Mouse (Mus musculus): ENCODE measurements around the gene Usp22. TPM values are rescaled to one million over a fixed set of nuclear protein-coding genes. Genes with fewer than 3 reads are reported as not detected.
"Not testable (repeated sequence)": the region's sequence is repeated elsewhere in the genome, so short reads cannot be mapped to it uniquely, and the experiment has no call there.

The Usp22 gene
- total and polyA plus RNA-seq, 2 experiments from 2014 or later: 278 to 526 TPM

- H3K4me1 ChIP-seq (ENCODE audit: insufficient read depth, low read length): 0 out of 2 replicates have a peak, but pooled peaks cover 9% of the 10 kb centered on the region
- H3K27ac ChIP-seq: no peak overlapping the region
- 0 out of 2 replicates have a peak, but pooled peaks have one; percentile 9 for TF ChIP-seq CTCF (IDR thresholded peaks at IDR 0.05; ENCODE audit: low read depth)
- no peaks in the 10 kb centered on the region for H3K36me3 ChIP-seq (ENCODE audit: insufficient read depth, low read length)
- no peak for ATAC-seq
- H3K4me2 ChIP-seq (ENCODE audit: low read depth, low read length): no peak overlapping the region
- H3K9me3 ChIP-seq (ENCODE audit: low read length): no peaks in the 10 kb centered on the region
- no peak for DNase-seq (ENCODE audit: low spot score)
- no peak overlapping the region for H3K9ac ChIP-seq (replicated peaks; ENCODE audit: low read length)
- H3K4me3 ChIP-seq (ENCODE audit: low read length): no peak overlapping the region
- WGBS: 78% methylated on average over 7 of the region's 7 CpGs
- no peaks in the 10 kb centered on the region for H3K27me3 ChIP-seq (ENCODE audit: insufficient read depth, low read length)
Measured at GRCm38 (mm10) chr11:61143564-61144469, 31.0 kb downstream of the Usp22 start.

- Histone ChIP-seq H3K9me3 (ENCODE audit: low read length) (no peaks in the 10 kb centered on the region), H3K9ac (replicated peaks; ENCODE audit: low read length) (no peak overlapping the region), H3K4me2 (ENCODE audit: low read depth, low read length) (no peak overlapping the region), H3K36me3 (ENCODE audit: insufficient read depth, low read length) (no peaks in the 10 kb centered on the region), H3K27ac (no peak overlapping the region), H3K4me3 (ENCODE audit: low read length) (no peak overlapping the region), H3K4me1 (ENCODE audit: insufficient read depth, low read length) (0 out of 2 replicates have a peak, but pooled peaks cover 9% of the 10 kb centered on the region), H3K27me3 (ENCODE audit: insufficient read depth, low read length) (no peaks in the 10 kb centered on the region)
- 84% methylated on average over 6 of the region's 6 CpGs for WGBS
- ATAC-seq (no peak), DNase-seq (ENCODE audit: low spot score) (no peak)
- TF ChIP-seq CTCF (IDR thresholded peaks at IDR 0.05; ENCODE audit: low read depth): no peak
Measured at GRCm38 (mm10) chr11:61142941-61143530, 31.8 kb downstream of the Usp22 start.

DNA sequence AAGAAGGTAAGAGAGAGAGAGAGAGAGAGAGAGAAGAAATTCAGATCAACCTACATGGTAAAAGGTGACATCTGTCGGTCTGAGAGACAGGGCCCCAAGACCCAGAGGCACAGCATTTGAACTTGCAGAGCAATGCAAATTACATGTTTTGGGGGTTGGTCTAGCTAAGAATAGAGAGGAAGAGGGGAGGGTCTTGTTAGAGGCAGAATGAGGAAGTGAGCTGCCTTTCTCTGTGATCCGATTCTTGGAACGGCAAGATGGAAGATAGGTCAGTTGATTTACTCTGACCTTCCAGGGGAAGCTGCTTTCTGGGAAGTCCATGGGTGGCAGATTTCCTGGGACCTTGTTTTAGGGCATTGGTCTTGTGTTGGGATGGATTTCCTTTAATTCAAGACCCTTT is 32.6 kb downstream of the Usp22 start:
- H3K4me1 ChIP-seq (ENCODE audit: insufficient read depth, low read length): 0 out of 2 replicates have a peak, but pooled peaks cover 4% of the 10 kb centered on the region
- DNase-seq (ENCODE audit: low spot score) (no peak), ATAC-seq (no peak)
- TF ChIP-seq CTCF (IDR thresholded peaks at IDR 0.05; ENCODE audit: low read depth): no peak
- no peak overlapping the region for H3K27ac ChIP-seq
- H3K9me3 ChIP-seq (ENCODE audit: low read length): no peaks in the 10 kb centered on the region
- H3K4me3 ChIP-seq (ENCODE audit: low read length): no peak overlapping the region
- H3K9ac ChIP-seq (replicated peaks; ENCODE audit: low read length): no peak overlapping the region
- no peaks in the 10 kb centered on the region for H3K27me3 ChIP-seq (ENCODE audit: insufficient read depth, low read length)
- no peak overlapping the region for H3K4me2 ChIP-seq (ENCODE audit: low read depth, low read length)
- no peaks in the 10 kb centered on the region for H3K36me3 ChIP-seq (ENCODE audit: insufficient read depth, low read length)
- WGBS: 76% methylated on average over 3 of the region's 3 CpGs

DNA sequence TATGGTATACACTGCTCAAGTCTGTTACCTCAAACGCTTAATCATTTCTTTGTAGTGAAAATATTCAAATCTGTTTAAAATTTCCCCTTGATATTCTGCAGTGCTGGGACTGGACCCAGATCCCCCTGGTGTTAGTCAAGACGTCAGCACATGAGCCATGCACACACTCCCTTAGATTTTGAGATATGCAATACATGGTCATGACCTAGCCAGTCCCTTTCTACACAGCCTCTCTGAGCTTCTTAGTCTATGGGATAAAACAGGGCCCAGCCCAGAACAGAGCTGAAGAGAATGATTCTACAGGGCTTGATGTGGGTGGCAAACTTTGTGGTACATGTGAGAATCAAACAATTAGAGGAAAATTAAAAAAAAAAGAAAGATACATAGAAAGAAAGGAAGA is 33.2 kb downstream of the Usp22 start:
- H3K4me3 ChIP-seq (ENCODE audit: low read length): no peak overlapping the region
- 0 out of 2 replicates have a peak, but pooled peaks cover 4% of the 10 kb centered on the region for H3K4me1 ChIP-seq (ENCODE audit: insufficient read depth, low read length)
- no peak overlapping the region for H3K27ac ChIP-seq
- no peak for DNase-seq (ENCODE audit: low spot score)
- no peaks in the 10 kb centered on the region for H3K9me3 ChIP-seq (ENCODE audit: low read length)
- no peak for TF ChIP-seq CTCF (IDR thresholded peaks at IDR 0.05; ENCODE audit: low read depth)
- no peaks in the 10 kb centered on the region for H3K27me3 ChIP-seq (ENCODE audit: insufficient read depth, low read length)
- no peak overlapping the region for H3K4me2 ChIP-seq (ENCODE audit: low read depth, low read length)
- no peak overlapping the region for H3K9ac ChIP-seq (replicated peaks; ENCODE audit: low read length)
- no peaks in the 10 kb centered on the region for H3K36me3 ChIP-seq (ENCODE audit: insufficient read depth, low read length)
- no peak for ATAC-seq
- WGBS: 74% methylated on average over 2 of the region's 2 CpGs

DNA sequence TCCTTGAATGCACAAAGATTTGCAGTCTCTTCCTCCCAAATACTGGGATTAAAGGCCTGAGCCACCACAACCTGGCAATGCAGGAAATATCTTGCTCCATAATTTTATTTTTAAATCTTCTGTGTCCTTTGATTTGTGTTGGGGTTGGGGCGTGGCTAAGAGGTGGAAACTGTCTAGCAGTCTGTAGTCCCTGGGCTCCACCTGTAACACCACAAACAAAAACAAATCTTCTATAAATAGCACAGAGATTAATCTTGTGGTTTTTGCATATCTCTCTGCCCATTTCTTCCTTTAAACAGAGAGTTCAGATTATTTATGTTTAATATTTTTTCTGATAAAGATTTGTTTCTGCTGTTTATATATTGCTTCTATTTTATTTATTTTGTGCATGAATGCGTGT is 41.9 kb downstream of the Usp22 start:
- Histone ChIP-seq H3K36me3 (ENCODE audit: insufficient read depth, low read length) (no peaks in the 10 kb centered on the region), H3K9ac (replicated peaks; ENCODE audit: low read length) (no peak overlapping the region), H3K27ac (no peak overlapping the region), H3K4me1 (ENCODE audit: insufficient read depth, low read length) (no peaks in the 10 kb centered on the region), H3K27me3 (ENCODE audit: insufficient read depth, low read length) (no peaks in the 10 kb centered on the region), H3K4me3 (ENCODE audit: low read length) (no peak overlapping the region), H3K9me3 (ENCODE audit: low read length) (no peaks in the 10 kb centered on the region), H3K4me2 (ENCODE audit: low read depth, low read length) (no peak overlapping the region)
- WGBS: 87% methylated on average over 2 of the region's 2 CpGs
- TF ChIP-seq CTCF (IDR thresholded peaks at IDR 0.05; ENCODE audit: low read depth): no peak
- DNase-seq (ENCODE audit: low spot score): no peak
- no peak for ATAC-seq

DNA sequence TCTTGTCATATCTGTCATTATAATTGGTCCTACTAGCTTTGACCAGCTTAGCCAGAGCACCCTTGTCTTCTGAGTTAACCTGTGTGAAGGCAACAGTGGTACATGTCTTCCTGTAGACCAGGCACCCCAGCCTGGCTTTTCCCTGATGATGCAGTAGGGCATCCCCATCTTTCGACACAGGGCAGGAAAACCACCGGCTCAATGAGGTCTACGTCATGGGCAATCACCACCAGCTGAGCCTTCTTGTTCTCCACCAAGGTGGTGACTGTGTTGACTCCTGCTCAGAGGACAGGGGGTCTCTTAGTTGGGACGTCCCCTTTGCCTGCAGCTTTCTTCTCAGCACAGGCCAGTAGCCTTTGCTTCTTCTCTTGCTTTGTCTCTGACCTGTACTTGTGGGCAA is 44.2 kb downstream of the Usp22 start:
- ATAC-seq: not testable (repeated sequence)

GRCm38 (mm10) chr11:61129305-61129704 is 45.5 kb downstream of the Usp22 start:
- no peak overlapping the region for H3K4me3 ChIP-seq (ENCODE audit: low read length)
- no peak for DNase-seq (ENCODE audit: low spot score)
- no peak overlapping the region for H3K4me2 ChIP-seq (ENCODE audit: low read depth, low read length)
- H3K4me1 ChIP-seq (ENCODE audit: insufficient read depth, low read length): no peaks in the 10 kb centered on the region
- 58% methylated on average over 10 of the region's 10 CpGs for WGBS
- H3K27ac ChIP-seq: no peak overlapping the region
- no peaks in the 10 kb centered on the region for H3K27me3 ChIP-seq (ENCODE audit: insufficient read depth, low read length)
- no peaks in the 10 kb centered on the region for H3K9me3 ChIP-seq (ENCODE audit: low read length)
- no peak overlapping the region for H3K9ac ChIP-seq (replicated peaks; ENCODE audit: low read length)
- no peaks in the 10 kb centered on the region for H3K36me3 ChIP-seq (ENCODE audit: insufficient read depth, low read length)
- no peak for ATAC-seq
- TF ChIP-seq CTCF (IDR thresholded peaks at IDR 0.05; ENCODE audit: low read depth): no peak

More for the DNA sequence above, 44.2 kb downstream of the Usp22 start:
- not testable (repeated sequence) for H3K27ac ChIP-seq; DNase-seq (ENCODE audit: low spot score); H3K9me3 ChIP-seq (ENCODE audit: low read length); H3K9ac ChIP-seq (replicated peaks; ENCODE audit: low read length); H3K4me1 ChIP-seq (ENCODE audit: insufficient read depth, low read length); H3K36me3 ChIP-seq (ENCODE audit: insufficient read depth, low read length); H3K4me3 ChIP-seq (ENCODE audit: low read length); H3K4me2 ChIP-seq (ENCODE audit: low read depth, low read length); H3K27me3 ChIP-seq (ENCODE audit: insufficient read depth, low read length)
- 87% methylated on average over 4 of the region's 4 CpGs for WGBS

All from hindbrain, postnatal 0 days (tissue).